Mouse (Mus musculus): Measurements from ENCODE around the gene Lrrk2.

DNA sequence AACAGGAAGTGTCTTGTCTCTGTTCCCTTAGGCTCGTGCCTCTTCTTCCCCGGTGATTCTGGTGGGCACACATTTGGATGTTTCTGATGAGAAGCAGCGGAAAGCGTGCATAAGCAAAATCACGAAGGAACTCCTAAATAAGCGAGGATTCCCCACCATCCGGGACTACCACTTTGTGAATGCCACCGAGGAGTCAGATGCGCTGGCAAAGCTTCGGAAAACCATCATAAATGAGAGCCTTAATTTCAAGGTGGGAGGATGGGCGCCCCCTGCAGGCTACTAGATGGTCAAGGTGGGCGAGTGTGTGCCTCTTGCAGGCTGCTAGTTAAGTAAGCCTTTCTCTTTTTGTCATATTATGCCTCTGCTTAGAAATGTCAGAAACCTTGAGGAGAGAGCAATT is 79.1 kb downstream of the Lrrk2 start:
- peak; percentile 48; the same call in 1 of the 2 replicates for TF ChIP-seq CTCF (IDR thresholded peaks at IDR 0.05; ENCODE audit: control insufficient read depth, insufficient read depth, insufficient replicate concordance, low read depth, low read length)
- no peak for TF ChIP-seq POLR2A (IDR thresholded peaks at IDR 0.05; ENCODE audit: control insufficient read depth, low read depth, low read length)

All from testis, adult 2 months (tissue).